Mouse (Mus musculus) frontal cortex, postnatal 36 days (tissue): ENCODE measurements at regions not wholly inside any gene's neighbourhood (a gene's known extent, or its start where the extent isn't known, plus 50 kb on each side); places are given as distances from the start of the nearest gene placed in this dataset.

Source experiments
- DNase-seq, 2 experiments: peaks; one replicate each; pipeline ENCODE4 v3.0.0; 2022; ENCODE audit warnings: low spot score in 2 of 2

DNA sequence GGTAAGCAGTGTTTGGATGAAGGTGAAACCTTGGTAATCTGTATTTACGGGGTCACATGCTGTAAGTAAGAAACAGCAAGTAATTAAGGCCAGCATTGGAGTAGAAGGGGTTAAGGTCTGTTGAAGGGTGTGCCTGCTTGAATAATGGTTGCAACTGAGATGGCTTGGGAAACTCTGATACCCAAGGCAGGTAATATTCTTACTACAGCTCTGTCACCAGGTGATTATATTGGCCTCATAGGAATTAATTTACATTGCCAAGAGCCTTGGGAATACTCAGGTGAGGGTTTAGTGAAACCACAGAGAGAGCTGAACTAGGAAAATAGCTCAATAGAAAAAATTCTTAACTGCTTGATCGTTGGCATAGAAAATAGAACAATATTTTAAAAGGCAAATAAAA is 73.8 kb upstream of the Lcorl start:
- DNase-seq: no peak

DNA sequence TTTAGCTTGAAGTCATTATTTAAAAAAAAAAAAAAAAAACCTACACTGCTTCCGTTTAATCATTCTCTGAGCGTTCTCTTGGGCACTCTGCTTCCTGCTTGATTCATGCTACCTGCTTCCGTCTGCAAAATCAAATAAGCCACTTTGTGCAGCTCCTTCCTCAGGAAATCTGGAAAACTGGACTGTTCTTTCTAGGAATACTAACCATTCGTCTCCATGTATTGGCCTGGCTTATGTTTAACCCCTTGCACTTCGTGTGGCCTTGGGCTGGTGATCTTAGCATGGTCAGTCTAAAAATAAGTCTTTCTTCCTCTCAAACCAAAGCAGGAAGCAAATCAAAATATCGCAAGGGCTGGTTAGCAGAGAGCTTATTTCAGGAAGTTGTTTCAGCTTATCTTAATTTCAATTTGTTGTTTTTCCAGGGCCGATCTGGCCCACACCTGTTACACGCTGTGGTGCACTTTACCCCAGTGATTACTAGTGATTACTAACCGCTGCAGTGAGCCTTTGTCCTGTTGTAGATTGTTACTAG is 68.5 kb upstream of the Lcorl start:
- DNase-seq: no peak

DNA sequence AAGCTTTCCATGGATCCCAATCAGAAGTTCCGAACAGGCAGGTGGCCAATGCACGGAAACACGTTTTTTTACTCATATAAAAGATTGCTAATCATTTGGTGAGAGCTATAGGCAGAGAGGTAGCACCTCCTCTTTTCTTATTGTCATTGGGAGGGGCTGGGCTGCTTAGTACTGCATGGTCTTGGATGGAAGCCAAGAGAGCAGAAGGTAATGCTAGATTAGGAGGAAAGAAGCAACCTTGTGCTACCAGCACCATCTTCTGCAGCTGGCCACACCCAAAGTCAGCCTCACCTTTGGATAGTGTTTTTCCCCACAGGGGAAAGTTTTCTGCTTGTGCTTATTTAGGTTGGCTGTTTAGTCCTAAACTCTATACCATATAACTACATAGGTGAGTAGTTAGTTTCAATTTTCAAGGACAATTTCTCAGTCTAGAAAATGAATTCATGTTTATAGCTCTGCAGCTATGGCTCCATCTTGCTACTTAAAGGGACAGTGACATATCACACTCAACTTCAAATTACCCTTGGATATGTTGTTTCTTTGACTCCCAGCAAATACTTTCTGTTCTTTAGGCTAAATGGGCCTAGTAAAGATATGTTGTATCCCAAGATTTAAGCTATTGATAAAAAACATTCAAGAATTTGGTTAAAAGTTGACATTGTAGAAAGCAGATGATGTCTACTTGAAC is 66.6 kb upstream of the Lcorl start:
- no peak for DNase-seq
